Mouse (Mus musculus) c-Kit-negative CD71-positive TER-119-positive erythroid progenitor cells, embryonic 14.5 days (primary cell): Measurements from ENCODE around the gene Obox8.

ENCODE experiments used
- DNase-seq: peaks from one replicate; pipeline ENCODE4 v3.0.0-alpha.2; 2013; ENCODE audit warnings: low read depth, low spot score

The Obox8 gene

GRCm38 (mm10) chr7:14333457-14333856 lies at the start of gene Obox8:
Gene Obox8 (minus strand): TSS chr7:14333557.
- DNase-seq, result no peak

GRCm38 (mm10) chr7:14317209-14317608 lies 16.1 kb downstream of the Obox8 start:
- no peak for DNase-seq

GRCm38 (mm10) chr7:14308671-14309070 lies 24.7 kb downstream of the Obox8 start:
- DNase-seq, result no peak

GRCm38 (mm10) chr7:14307571-14307970 lies 25.8 kb downstream of the Obox8 start:
- DNase-seq, result no peak
